Mouse (Mus musculus) neural tube, embryonic 14.5 days (tissue): Measurements from ENCODE around the gene Rbm4b. TPM values are rescaled to one million over a fixed set of nuclear protein-coding genes. Genes with fewer than 3 reads are reported as not detected.

Source experiments
- ATAC-seq: fragments of 200-750 bp; cut with Nextera tagmentation; 2 replicates; pipeline ENCODE4 v1.8.0; 2017; ENCODE audit warnings: low read depth, mild to moderate bottlenecking, moderate TSS enrichment, moderate library complexity
- H3K27ac ChIP-seq: fragments of 300-500 bp; sonication (generic); 2 replicates; pipeline ENCODE4 v1.5.1; 2014; ENCODE audit warnings: low read depth, mild to moderate bottlenecking, control low read depth, low read length, moderate library complexity, mixed read lengths
- H3K27me3 ChIP-seq: fragments of 300-500 bp; sonication (generic); 2 replicates; pipeline ENCODE4 v1.6.1; 2014; ENCODE audit warnings: low read length; ENCODE audit not compliant: control insufficient read depth, insufficient read depth
- H3K36me3 ChIP-seq: fragments of 300-500 bp; sonication (generic); 2 replicates; pipeline ENCODE4 v1.6.1; 2014; ENCODE audit warnings: low read length, mixed read lengths; ENCODE audit not compliant: control insufficient read depth, insufficient read depth
- H3K4me1 ChIP-seq: fragments of 300-500 bp; sonication (generic); 2 replicates; pipeline ENCODE4 v1.6.1; 2014; ENCODE audit warnings: low read length; ENCODE audit not compliant: control insufficient read depth, insufficient read depth
- H3K4me2 ChIP-seq: fragments of 300-500 bp; sonication (generic); 2 replicates; pipeline ENCODE4 v1.6.1; 2014; ENCODE audit warnings: mild to moderate bottlenecking, low read depth, low read length, control low read depth
- H3K4me3 ChIP-seq: fragments of 300-500 bp; sonication (generic); 2 replicates; pipeline ENCODE4 v1.5.1; 2014; ENCODE audit warnings: low read depth, low read length, control low read depth, mixed read lengths
- H3K9ac ChIP-seq: fragments of 300-500 bp; sonication (generic); replicated peaks from 2 replicates; pipeline ENCODE4 v1.6.1; 2014; ENCODE audit warnings: low read depth, mild to moderate bottlenecking, control low read depth, low read length, mixed read lengths
- H3K9me3 ChIP-seq: fragments of 300-500 bp; sonication (generic); 2 replicates; pipeline ENCODE4 v1.6.1; 2016; ENCODE audit warnings: low read length; ENCODE audit not compliant: control insufficient read depth
- WGBS: fragments of 180-500 bp; shearing (Covaris S2); extraction: QIAGEN DNeasy Blood & Tissue Kit; methylation state at CpG from one replicate; pipeline ENCODE4 v1.1.7; 2014; 5-methylcytosine and 5-hydroxymethylcytosine counted together
- polyA plus RNA-seq: library from polyadenylated mRNA; unstranded; fragments of >200 nt; fragmentation: Nextera tagmentation; extraction: Ambion mirVana; gene quantifications from 2 replicates; pipeline ENCODE4 v1.2.1, GENCODE M21; 2014

The Rbm4b gene
- polyA plus RNA-seq, 1 experiment from 2014 or later, result 157 TPM

DNA sequence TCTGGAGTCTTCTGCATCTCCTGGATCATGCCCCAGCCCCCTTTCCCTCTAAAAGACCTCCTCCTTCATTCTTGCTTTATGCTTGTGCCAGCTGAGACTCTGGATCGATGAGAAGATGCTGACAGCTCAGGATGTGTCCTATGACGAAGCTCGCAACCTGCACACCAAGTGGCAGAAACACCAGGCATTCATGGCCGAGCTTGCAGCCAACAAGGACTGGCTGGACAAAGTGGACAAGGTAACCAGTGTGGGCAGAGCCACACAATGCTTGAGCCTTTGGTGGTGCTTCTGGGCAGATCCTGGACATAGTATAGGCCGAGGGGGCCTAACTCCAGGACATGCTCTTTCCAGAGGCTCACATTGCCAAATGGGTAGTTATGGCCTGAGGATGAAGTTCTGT lies 16.5 kb upstream of the Rbm4b start:
- WGBS, result 95% methylated on average over 5 of the region's 5 CpGs
- ATAC-seq, result no peak
- H3K9ac ChIP-seq, result no peak overlapping the region
- no peak overlapping the region for H3K4me3 ChIP-seq
- no peak overlapping the region for H3K27ac ChIP-seq
- no peaks in the 10 kb centered on the region for H3K4me1 ChIP-seq
- H3K4me2 ChIP-seq, result no peak overlapping the region
- no peaks in the 10 kb centered on the region for H3K9me3 ChIP-seq
- no peaks in the 10 kb centered on the region for H3K27me3 ChIP-seq
- peaks cover 66% of the 10 kb centered on the region for H3K36me3 ChIP-seq

DNA sequence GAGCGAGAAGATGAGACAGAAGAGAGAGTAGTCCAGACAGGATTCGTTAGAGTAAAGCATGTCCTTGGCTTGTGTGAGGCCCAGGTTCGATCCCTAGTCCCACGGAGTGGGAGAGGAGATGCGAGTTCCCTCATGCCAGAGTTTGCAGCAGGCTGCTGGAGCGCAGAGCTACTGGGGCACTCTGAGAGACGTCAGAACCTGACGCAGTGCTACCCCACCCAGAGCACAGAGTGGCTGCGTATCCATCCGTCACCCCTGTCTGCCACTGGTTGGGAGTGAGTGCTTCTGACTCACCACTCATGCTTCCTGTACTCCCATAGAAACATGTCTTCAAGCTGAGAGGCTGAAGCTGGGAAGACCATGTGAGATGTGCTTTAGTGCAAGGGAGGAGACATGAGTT lies 14.8 kb upstream of the Rbm4b start:
- Histone ChIP-seq H3K36me3 (peaks cover 78% of the 10 kb centered on the region), H3K9ac (no peak overlapping the region), H3K27me3 (no peaks in the 10 kb centered on the region), H3K27ac (no peak overlapping the region), H3K4me1 (no peaks in the 10 kb centered on the region), H3K4me2 (no peak overlapping the region), H3K9me3 (no peaks in the 10 kb centered on the region), H3K4me3 (no peak overlapping the region)
- ATAC-seq, result no peak
- 91% methylated on average over 10 of the region's 10 CpGs for WGBS

DNA sequence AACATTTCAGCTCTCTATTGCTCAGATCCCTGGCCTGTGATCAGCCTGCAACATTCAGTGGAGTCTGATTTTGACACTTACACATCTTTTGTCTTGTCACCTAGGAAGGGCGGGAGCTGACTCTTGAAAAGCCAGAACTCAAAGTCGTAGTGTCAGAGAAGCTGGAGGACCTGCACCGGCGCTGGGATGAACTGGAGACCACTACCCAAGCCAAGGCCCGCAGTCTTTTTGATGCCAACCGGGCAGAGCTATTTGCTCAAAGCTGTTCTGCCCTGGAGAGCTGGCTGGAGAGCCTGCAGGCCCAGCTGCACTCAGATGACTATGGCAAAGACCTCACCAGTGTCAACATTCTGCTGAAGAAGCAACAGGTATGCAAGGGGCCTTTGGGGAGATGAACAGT lies 14.1 kb upstream of the Rbm4b start:
- WGBS, result 94% methylated on average over 6 of the region's 6 CpGs
- H3K9me3 ChIP-seq, result no peaks in the 10 kb centered on the region
- ATAC-seq, result no peak
- no peak overlapping the region for H3K4me2 ChIP-seq
- no peaks in the 10 kb centered on the region for H3K27me3 ChIP-seq
- no peak overlapping the region for H3K27ac ChIP-seq
- H3K4me3 ChIP-seq, result no peak overlapping the region
- peaks cover 84% of the 10 kb centered on the region for H3K36me3 ChIP-seq
- H3K4me1 ChIP-seq, result no peaks in the 10 kb centered on the region
- no peak overlapping the region for H3K9ac ChIP-seq

DNA sequence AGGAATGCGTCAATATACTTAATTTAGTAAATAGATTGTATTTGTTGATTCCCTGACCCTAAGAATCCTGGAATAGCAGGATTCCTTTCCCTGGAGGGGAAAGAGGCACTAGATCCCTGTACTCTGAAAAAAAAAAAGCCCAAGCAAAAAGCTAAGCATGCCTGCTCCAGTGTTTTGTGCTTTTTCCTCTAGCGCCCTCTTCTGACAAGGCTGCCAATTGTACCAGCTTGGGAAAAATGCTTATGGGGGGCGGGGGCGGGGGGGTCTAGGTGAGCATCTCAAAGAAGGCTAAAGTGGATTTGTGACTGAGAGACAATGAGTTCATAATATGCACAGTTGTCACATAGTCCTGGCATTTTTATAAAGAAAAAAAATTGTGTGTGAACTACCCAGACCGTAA lies 12.8 kb upstream of the Rbm4b start:
- WGBS, result 42% methylated on average over 5 of the region's 5 CpGs
- ATAC-seq, result no peak
- H3K27ac ChIP-seq, result no peak overlapping the region
- no peaks in the 10 kb centered on the region for H3K4me1 ChIP-seq
- no peak overlapping the region for H3K4me3 ChIP-seq
- H3K9ac ChIP-seq, result no peak overlapping the region
- no peaks in the 10 kb centered on the region for H3K27me3 ChIP-seq
- H3K36me3 ChIP-seq, result peaks cover 83% of the 10 kb centered on the region
- no peaks in the 10 kb centered on the region for H3K9me3 ChIP-seq
- no peak overlapping the region for H3K4me2 ChIP-seq

DNA sequence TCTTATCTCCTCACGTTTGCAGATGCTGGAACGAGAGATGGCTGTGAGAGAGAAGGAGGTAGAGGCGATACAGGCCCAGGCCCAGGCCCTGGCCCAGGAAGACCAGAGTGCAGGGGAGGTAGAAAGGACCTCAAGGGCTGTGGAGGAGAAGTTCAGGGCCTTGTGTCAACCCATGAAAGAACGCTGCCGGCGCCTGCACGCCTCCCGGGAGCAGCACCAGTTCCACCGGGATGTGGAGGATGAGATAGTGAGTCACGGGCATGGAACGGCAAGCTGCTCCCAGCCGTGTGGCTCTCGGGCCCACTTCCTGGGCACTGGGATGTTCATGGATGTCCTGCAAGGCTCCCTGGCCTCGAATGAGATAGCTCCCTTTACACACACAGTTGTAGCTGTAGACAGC lies 12.3 kb upstream of the Rbm4b start:
- Histone ChIP-seq H3K4me3 (no peak overlapping the region), H3K9ac (no peak overlapping the region), H3K36me3 (peaks cover 85% of the 10 kb centered on the region), H3K27me3 (no peaks in the 10 kb centered on the region), H3K4me2 (no peak overlapping the region), H3K4me1 (no peaks in the 10 kb centered on the region), H3K9me3 (no peaks in the 10 kb centered on the region), H3K27ac (no peak overlapping the region)
- no peak for ATAC-seq
- 85% methylated on average over 14 of the region's 14 CpGs for WGBS

DNA sequence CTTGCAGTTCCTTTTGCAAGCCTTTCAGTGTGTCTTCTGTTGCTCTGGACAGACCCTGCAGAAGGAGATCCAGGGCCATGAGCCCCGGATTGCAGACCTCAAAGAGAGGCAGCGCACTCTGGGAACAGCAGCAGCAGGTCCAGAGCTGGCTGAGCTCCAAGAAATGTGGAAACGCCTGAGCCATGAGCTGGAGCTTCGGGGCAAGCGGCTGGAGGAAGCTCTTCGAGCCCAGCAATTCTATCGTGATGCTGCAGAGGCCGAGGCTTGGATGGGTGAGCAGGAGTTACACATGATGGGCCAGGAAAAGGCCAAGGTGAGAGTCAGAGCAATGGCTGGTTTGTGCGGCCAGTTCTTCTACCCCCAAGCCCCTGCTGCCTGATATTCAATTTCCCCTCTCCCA lies 11.2 kb upstream of the Rbm4b start:
- ATAC-seq, result no peak
- H3K9me3 ChIP-seq, result no peaks in the 10 kb centered on the region
- 66% methylated on average over 9 of the region's 9 CpGs for WGBS
- no peak overlapping the region for H3K27ac ChIP-seq
- H3K27me3 ChIP-seq, result no peaks in the 10 kb centered on the region
- H3K4me3 ChIP-seq, result no peak overlapping the region
- no peak overlapping the region for H3K4me2 ChIP-seq
- H3K4me1 ChIP-seq, result no peaks in the 10 kb centered on the region
- no peak overlapping the region for H3K9ac ChIP-seq
- H3K36me3 ChIP-seq, result peaks cover 85% of the 10 kb centered on the region

DNA sequence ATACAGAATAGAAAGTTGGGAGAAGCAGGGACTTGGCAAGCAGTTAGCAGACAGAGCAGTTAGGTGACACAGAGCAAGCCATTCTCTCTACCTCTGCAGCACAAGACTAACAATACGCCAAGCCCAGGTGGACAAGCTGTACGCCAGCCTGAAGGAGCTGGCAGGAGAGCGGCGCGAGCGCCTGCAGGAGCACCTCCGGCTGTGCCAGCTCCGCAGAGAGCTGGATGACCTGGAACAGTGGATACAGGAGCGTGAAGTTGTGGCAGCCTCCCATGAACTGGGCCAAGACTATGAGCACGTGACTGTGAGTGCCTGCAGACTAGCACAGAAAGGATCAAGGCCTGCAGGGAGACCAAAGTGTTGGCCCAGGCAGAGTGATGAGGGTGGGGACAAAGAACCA lies 10.6 kb upstream of the Rbm4b start:
- WGBS, result 94% methylated on average over 10 of the region's 10 CpGs
- Histone ChIP-seq H3K9ac (no peak overlapping the region), H3K4me1 (no peaks in the 10 kb centered on the region), H3K4me2 (no peak overlapping the region), H3K36me3 (peaks cover 85% of the 10 kb centered on the region), H3K9me3 (no peaks in the 10 kb centered on the region), H3K27ac (no peak overlapping the region), H3K4me3 (no peak overlapping the region), H3K27me3 (no peaks in the 10 kb centered on the region)
- no peak for ATAC-seq

DNA sequence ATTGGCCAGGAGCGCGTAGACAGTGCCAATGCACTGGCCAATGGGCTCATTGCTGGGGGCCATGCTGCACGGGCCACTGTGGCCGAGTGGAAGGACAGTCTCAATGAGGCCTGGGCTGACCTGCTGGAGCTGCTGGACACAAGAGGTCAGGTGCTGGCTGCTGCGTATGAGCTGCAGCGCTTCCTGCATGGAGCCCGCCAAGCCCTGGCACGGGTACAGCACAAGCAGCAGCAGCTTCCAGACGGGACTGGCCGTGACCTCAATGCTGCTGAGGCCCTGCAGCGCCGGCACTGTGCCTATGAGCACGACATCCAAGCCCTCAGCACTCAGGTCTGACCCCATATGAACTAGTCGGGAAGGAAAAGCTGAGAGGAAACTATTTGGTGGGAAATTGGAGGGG lies 9.7 kb upstream of the Rbm4b start:
- H3K4me1 ChIP-seq, result no peaks in the 10 kb centered on the region
- WGBS, result 89% methylated on average over 14 of the region's 14 CpGs
- no peak overlapping the region for H3K9ac ChIP-seq
- H3K4me3 ChIP-seq, result no peak overlapping the region
- peaks cover 83% of the 10 kb centered on the region for H3K36me3 ChIP-seq
- H3K9me3 ChIP-seq, result no peaks in the 10 kb centered on the region
- no peak for ATAC-seq
- no peak overlapping the region for H3K27ac ChIP-seq
- no peak overlapping the region for H3K4me2 ChIP-seq
- no peaks in the 10 kb centered on the region for H3K27me3 ChIP-seq

DNA sequence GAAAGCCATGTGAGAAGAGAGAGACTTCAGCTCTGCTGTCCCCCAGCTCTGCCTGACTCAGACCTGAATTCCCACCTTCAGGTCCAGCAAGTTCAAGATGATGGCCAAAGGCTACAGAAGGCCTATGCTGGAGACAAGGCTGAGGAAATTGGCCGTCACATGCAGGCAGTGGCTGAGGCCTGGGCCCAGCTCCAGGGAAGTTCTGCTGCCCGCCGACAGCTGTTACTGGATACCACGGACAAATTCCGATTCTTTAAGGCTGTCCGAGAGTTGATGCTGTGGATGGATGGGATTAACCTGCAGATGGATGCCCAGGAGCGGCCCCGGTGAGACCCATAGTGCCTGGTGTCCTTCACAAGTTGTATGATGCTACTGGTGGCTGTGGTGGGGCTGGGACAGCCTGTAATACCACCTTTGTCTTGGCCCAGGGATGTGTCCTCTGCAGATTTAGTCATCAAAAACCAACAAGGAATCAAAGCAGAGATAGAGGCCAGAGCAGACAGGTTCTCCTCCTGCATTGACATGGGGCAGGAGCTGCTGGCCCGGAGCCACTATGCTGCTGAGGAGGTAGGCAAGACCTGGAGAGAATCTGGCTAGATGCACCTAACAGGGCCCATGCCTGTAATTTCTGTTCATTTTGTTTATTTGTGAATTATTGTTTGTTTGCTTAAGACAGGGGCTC lies 8.5 kb upstream of the Rbm4b start:
- Histone ChIP-seq H3K4me1 (no peaks in the 10 kb centered on the region), H3K9ac (no peak overlapping the region), H3K9me3 (no peaks in the 10 kb centered on the region), H3K4me2 (no peak overlapping the region), H3K36me3 (peaks cover 82% of the 10 kb centered on the region), H3K4me3 (no peak overlapping the region), H3K27me3 (no peaks in the 10 kb centered on the region), H3K27ac (no peak overlapping the region)
- no peak for ATAC-seq
- WGBS, result 92% methylated on average over 9 of the region's 9 CpGs
